Mouse (Mus musculus) liver, postnatal 0 days (tissue): ENCODE measurements at regions not wholly inside any gene's neighbourhood (a gene's known extent, or its start where the extent isn't known, plus 50 kb on each side); places are given as distances from the start of the nearest gene placed in this dataset.

ENCODE experiments used
- CTCF ChIP-seq: sonication (generic); IDR thresholded peaks from 2 replicates; pipeline ENCODE4 v1.5.1; 2016; ENCODE audit warnings: antibody characterized with exemption, low read depth
- EP300 ChIP-seq: IDR thresholded peaks from 2 replicates; pipeline ENCODE4 v1.6.1; 2016; ENCODE audit warnings: antibody characterized with exemption, low read depth, mild to moderate bottlenecking

DNA sequence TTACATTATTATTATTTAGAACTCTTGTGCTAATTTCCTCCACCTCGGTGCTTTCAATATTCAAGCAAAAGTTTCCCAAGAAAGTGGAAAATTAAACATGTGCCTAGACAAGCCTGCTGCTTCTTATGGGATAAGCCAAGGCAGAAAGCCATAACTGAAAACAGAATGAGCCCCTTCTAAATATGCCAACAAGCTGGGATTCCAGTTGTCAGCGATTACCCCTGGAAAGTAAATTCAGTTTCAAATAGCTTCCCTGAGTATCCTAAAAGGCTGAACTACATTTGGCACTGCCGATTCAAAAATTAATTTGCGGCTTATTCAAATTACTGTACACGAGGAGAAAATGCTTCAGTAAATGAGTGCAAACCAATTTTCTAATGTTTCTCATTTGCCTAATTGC, 135.6 kb upstream of the Col8a1 start:
- TF ChIP-seq EP300 (no peak), CTCF (no peak)
